Mouse (Mus musculus) CH12.LX (cell line): ENCODE results near the gene Itpr3. TPM values are rescaled to one million over a fixed set of nuclear protein-coding genes. Genes with fewer than 3 reads are reported as not detected.

Experiments used
- DNase-seq: peaks from one replicate; pipeline ENCODE4 v3.0.0-alpha.2; 2013; ENCODE audit errors: extremely low read depth
- H3K27ac ChIP-seq: 2 replicates; pipeline ENCODE4 v1.5.1; 2012; ENCODE audit warnings: low read depth, mild to moderate bottlenecking, control low read depth, moderate library complexity; ENCODE audit not compliant: insufficient read depth
- H3K27me3 ChIP-seq: replicated peaks from 2 replicates; pipeline ENCODE3; 2012; ENCODE audit warnings: inconsistent platforms
- H3K36me3 ChIP-seq, 2 experiments: replicated peaks in 1 of 2; 2 replicates each; pipeline versions ENCODE3 to v1.6.1; 2012; ENCODE audit warnings: inconsistent platforms in 1 of 2, low read length in 1 of 2, mild to moderate bottlenecking in 1 of 2, mixed read lengths in 1 of 2, moderate library complexity in 1 of 2; ENCODE audit not compliant: control insufficient read depth in 1 of 2, insufficient read depth in 1 of 2
- H3K4me1 ChIP-seq, 2 experiments: 2 replicates each; pipeline ENCODE4 v1.6.1; 2012; ENCODE audit warnings: inconsistent platforms in 1 of 2, moderate library complexity in 1 of 2; ENCODE audit not compliant: insufficient read depth in 2 of 2, control insufficient read depth in 1 of 2
- H3K4me2 ChIP-seq: 2 replicates; pipeline ENCODE4 v1.6.1; 2012; ENCODE audit warnings: low read depth, mild to moderate bottlenecking, control low read depth; ENCODE audit not compliant: poor library complexity, insufficient read depth, severe bottlenecking
- H3K4me3 ChIP-seq, 3 experiments: fragments of 150-350 bp in 1 of 3; sonication (generic) in 1 of 3; replicated peaks in 1 of 3; 2 replicates each; pipeline versions ENCODE3 to v1.5.1; 2011 to 2012; ENCODE audit warnings: low read depth in 2 of 3, low read length in 2 of 3, mild to moderate bottlenecking in 2 of 3, moderate library complexity in 2 of 3, control low read depth in 1 of 3, improper control_type of control experiment in 1 of 3, inconsistent platforms in 1 of 3, mixed read lengths in 1 of 3; ENCODE audit not compliant: poor library complexity in 1 of 3
- H3K79me2 ChIP-seq: replicated peaks from 2 replicates; pipeline ENCODE4 v1.6.1; 2012; ENCODE audit warnings: mild to moderate bottlenecking, moderate library complexity; ENCODE audit not compliant: control insufficient read depth, poor library complexity, insufficient read depth, severe bottlenecking; ENCODE audit errors: extremely low read depth
- H3K9ac ChIP-seq: 2 replicates; pipeline ENCODE4 v1.6.1; 2012; ENCODE audit warnings: low read depth, mild to moderate bottlenecking, control low read depth, moderate library complexity; ENCODE audit not compliant: insufficient read depth
- H3K9me3 ChIP-seq: replicated peaks from 2 replicates; pipeline ENCODE3; 2012; ENCODE audit warnings: low read length, inconsistent platforms, mixed read lengths
- BHLHE40 ChIP-seq: IDR thresholded peaks from 2 replicates; pipeline ENCODE4 v1.6.1; 2011; ENCODE audit warnings: mild to moderate bottlenecking, low read depth, low read length, improper control_type of control experiment
- CHD1 ChIP-seq: IDR thresholded peaks from 2 replicates; pipeline ENCODE4 v1.6.1; 2012; ENCODE audit warnings: low read depth, low read length, improper control_type of control experiment, inconsistent platforms
- CHD2 ChIP-seq: IDR thresholded peaks from 2 replicates; pipeline ENCODE4 v1.6.1; 2011; ENCODE audit warnings: low read length, improper control_type of control experiment
- E2F4 ChIP-seq: IDR thresholded peaks from 2 replicates; pipeline ENCODE4 v1.6.1; 2011; ENCODE audit warnings: low read depth, low read length, improper control_type of control experiment; ENCODE audit not compliant: insufficient replicate concordance
- ELF1 ChIP-seq: IDR thresholded peaks from 2 replicates; pipeline ENCODE4 v1.6.1; 2014; ENCODE audit warnings: low read depth, mild to moderate bottlenecking, inconsistent platforms, low read length, improper control_type of control experiment
- EP300 ChIP-seq: IDR thresholded peaks from 2 replicates; pipeline ENCODE4 v1.6.1; 2011; ENCODE audit warnings: low read length, improper control_type of control experiment
- ETS1 ChIP-seq: conservative IDR thresholded peaks from 2 replicates; pipeline ENCODE4 v1.6.1; 2012; ENCODE audit warnings: low read depth, mild to moderate bottlenecking, inconsistent platforms, low read length, improper control_type of control experiment, moderate library complexity
- HCFC1 ChIP-seq: IDR thresholded peaks from 2 replicates; pipeline ENCODE4 v1.6.1; 2012; ENCODE audit warnings: low read depth, mild to moderate bottlenecking, inconsistent platforms, low read length, improper control_type of control experiment
- IRF4 ChIP-seq: IDR thresholded peaks from 2 replicates; pipeline ENCODE4 v1.6.1; 2014; ENCODE audit warnings: low read depth, mild to moderate bottlenecking, inconsistent platforms, low read length, improper control_type of control experiment
- JUN ChIP-seq: IDR thresholded peaks from 2 replicates; pipeline ENCODE4 v1.6.1; 2011; ENCODE audit warnings: low read depth, mild to moderate bottlenecking, low read length, improper control_type of control experiment, moderate library complexity; ENCODE audit not compliant: insufficient read depth
- JUND ChIP-seq: conservative IDR thresholded peaks from 2 replicates; pipeline ENCODE4 v1.6.1; 2011; ENCODE audit warnings: low read depth, low read length, improper control_type of control experiment
- KAT2A ChIP-seq: IDR thresholded peaks from 2 replicates; pipeline ENCODE4 v1.6.1; 2012; ENCODE audit warnings: low read length, improper control_type of control experiment, inconsistent platforms; ENCODE audit not compliant: insufficient replicate concordance
- MAFK ChIP-seq: IDR thresholded peaks from 2 replicates; pipeline ENCODE4 v1.6.1; 2011; ENCODE audit warnings: low read length, improper control_type of control experiment; ENCODE audit not compliant: insufficient replicate concordance
- MAZ ChIP-seq: IDR thresholded peaks from 2 replicates; pipeline ENCODE4 v1.6.1; 2012; ENCODE audit warnings: low read depth, mild to moderate bottlenecking, inconsistent platforms, low read length, improper control_type of control experiment, moderate library complexity
- MEF2A ChIP-seq: IDR thresholded peaks from 2 replicates; pipeline ENCODE4 v1.6.1; 2014; ENCODE audit warnings: low read depth, mild to moderate bottlenecking, inconsistent platforms, low read length, improper control_type of control experiment, borderline replicate concordance
- MXI1 ChIP-seq: IDR thresholded peaks from 2 replicates; pipeline ENCODE4 v1.6.1; 2011; ENCODE audit warnings: mild to moderate bottlenecking, low read depth, low read length, improper control_type of control experiment
- NELFE ChIP-seq: IDR thresholded peaks from 2 replicates; pipeline ENCODE4 v1.6.1; 2011; ENCODE audit warnings: low read depth, low read length, improper control_type of control experiment
- NRF1 ChIP-seq: IDR thresholded peaks from 2 replicates; pipeline ENCODE4 v1.6.1; 2014; ENCODE audit warnings: low read depth, mild to moderate bottlenecking, inconsistent platforms, low read length, improper control_type of control experiment, moderate library complexity
- POLR2A ChIP-seq: IDR thresholded peaks from 2 replicates; pipeline ENCODE4 v1.6.1; 2011; ENCODE audit warnings: low read depth, mild to moderate bottlenecking, improper control_type of control experiment, low read length
- RCOR1 ChIP-seq: conservative IDR thresholded peaks from 2 replicates; pipeline ENCODE4 v1.6.1; 2012; ENCODE audit warnings: low read depth, mild to moderate bottlenecking, inconsistent platforms, low read length, improper control_type of control experiment
- TBP ChIP-seq: conservative IDR thresholded peaks from 2 replicates; pipeline ENCODE4 v1.6.1; 2011; ENCODE audit warnings: low read depth, low read length, improper control_type of control experiment
- TCF12 ChIP-seq: IDR thresholded peaks from 2 replicates; pipeline ENCODE4 v1.6.1; 2014; ENCODE audit warnings: low read depth, mild to moderate bottlenecking, inconsistent platforms, low read length, improper control_type of control experiment
- USF2 ChIP-seq: conservative IDR thresholded peaks from 2 replicates; pipeline ENCODE4 v1.6.1; 2011; ENCODE audit warnings: low read depth, low read length, improper control_type of control experiment
- ZMIZ1 ChIP-seq: IDR thresholded peaks from 2 replicates; pipeline ENCODE4 v1.6.1; 2012; ENCODE audit warnings: low read depth, mild to moderate bottlenecking, inconsistent platforms, low read length, improper control_type of control experiment
- dilution Hi-C: fragments of 300-500 bp; cut with MboI; formaldehyde crosslinking; loops from 2 replicates; pipeline ENCODE4 v1.14.3; 2020; ENCODE audit warnings: low sequenced_read_pairs; ENCODE audit not compliant: extremely low pct_unique_long_range_greater_than_20kb, extremely low pct_ligation_motif_present
- in situ Hi-C: fragments of 300-500 bp; cut with MboI; formaldehyde crosslinking; loops from 3 replicates; pipeline ENCODE4 v1.14.3; 2019; ENCODE audit warnings: low sequenced_read_pairs, low pct_ligation_motif_present, low pct_unique_long_range_greater_than_20kb, mixed read lengths
- polyA plus RNA-seq: library from polyadenylated mRNA; unstranded; fragments of >175 nt; gene quantifications from 2 replicates; pipeline ENCODE4 v1.2.1, GENCODE M21; 2012; ENCODE audit warnings: low read depth; ENCODE audit not compliant: insufficient read length
- total RNA-seq, 2 experiments: library from RNA; depleted of rRNA; stranded (reverse); fragments of 300-350 nt in 1 of 2; fragments of >200 nt in 1 of 2; gene quantifications; 2 replicates each; pipeline ENCODE4 v1.2.3; 2012 to 2014

Gene Itpr3
- total and polyA plus RNA-seq, 3 experiments, result 2.5 to 11.3 (median 9.5) TPM

DNA sequence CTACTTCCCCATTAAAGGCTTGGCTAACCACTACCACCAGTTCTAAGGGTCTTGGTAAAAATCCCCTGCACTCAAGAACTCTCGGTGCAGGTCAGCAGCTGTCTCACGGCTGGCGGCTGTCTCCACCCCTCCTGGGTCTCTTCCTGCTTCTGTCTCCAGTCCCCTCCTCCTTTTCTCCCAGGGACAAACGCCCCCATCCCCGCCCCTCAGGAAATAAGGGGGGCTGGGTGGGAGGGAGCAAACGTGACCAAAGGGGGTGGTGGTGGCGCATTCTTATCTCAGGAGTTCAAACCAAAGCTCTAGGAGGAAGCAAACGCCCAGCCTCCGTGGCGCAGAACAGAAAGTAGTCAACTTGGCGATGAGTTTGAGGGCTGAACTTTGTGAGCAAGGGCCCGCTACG, 934 bp upstream of the Itpr3 start:
- dilution Hi-C loops, result no loop called here
- Histone ChIP-seq H3K9me3 (no peaks in the 10 kb centered on the region), H3K4me1 (peaks cover 8 to 50% of the 10 kb centered on the region in 2 experiments), H3K79me2 (no peaks in the 10 kb centered on the region), H3K9ac (peak overlapping the region; percentile 1; the same call in 1 of the 2 replicates)
- peak; percentile 90 for DNase-seq
- TF ChIP-seq TBP (no peak; the same call in 1 of the 2 replicates), POLR2A (peak; percentile 50), E2F4 (no peak), KAT2A (no peak), MAZ (peak; percentile 94), USF2 (no peak), CHD2 (peak; percentile 62; the same call in 1 of the 2 replicates), JUN (no peak), BHLHE40 (peak; percentile 98), CHD1 (0 out of 2 replicates have a peak, but pooled peaks have one; percentile 26), ZMIZ1 (no peak), JUND (no peak), EP300 (no peak), ELF1 (peak; percentile 82), NRF1 (no peak), NELFE (0 out of 2 replicates have a peak, but pooled peaks have one; percentile 33), RCOR1 (no peak), IRF4 (0 out of 2 replicates have a peak, but pooled peaks have one; percentile 7), MEF2A (peak; percentile 45; the same call in 1 of the 2 replicates), MAFK (no peak), HCFC1 (no peak), TCF12 (peak; percentile 53), MXI1 (peak; percentile 26; the same call in 1 of the 2 replicates), ETS1 (peak; percentile 70)
- TF ChIP-seq, all 38 proteins: peak for 12
- peak overlapping the region; percentile 83 for H3K4me2 ChIP-seq
- no peaks in the 10 kb centered on the region for H3K36me3 ChIP-seq
- no peak overlapping the region for H3K27ac ChIP-seq
- H3K4me3 ChIP-seq, result peak overlapping the region in 2 of 3 experiments; percentile 40 to 62
- H3K27me3 ChIP-seq, result no peaks in the 10 kb centered on the region
- in situ Hi-C loops, result no loop called here
